Mouse (Mus musculus) G1E (cell line): ENCODE data around the gene Igf1. TPM values are rescaled to one million over a fixed set of nuclear protein-coding genes. Genes with fewer than 3 reads are reported as not detected.

Experiments used
- ATAC-seq: 2 replicates; pipeline ENCODE4 v1.8.0; 2016; ENCODE audit warnings: mild to moderate bottlenecking; ENCODE audit not compliant: insufficient number of reproducible peaks, poor library complexity, low FRiP score, severe bottlenecking; ENCODE audit errors: extremely low read depth
- DNase-seq: peaks from one replicate; pipeline ENCODE4 v3.0.0; 2012; ENCODE audit warnings: low spot score
- H3K27me3 ChIP-seq: 2 replicates; pipeline ENCODE4 v1.6.1; 2012; ENCODE audit warnings: mild to moderate bottlenecking, low read length, inconsistent platforms; ENCODE audit not compliant: insufficient read depth
- H3K36me3 ChIP-seq: replicated peaks from 2 replicates; pipeline ENCODE3; 2012; ENCODE audit warnings: mild to moderate bottlenecking, inconsistent platforms
- H3K4me1 ChIP-seq: 2 replicates; pipeline ENCODE4 v1.6.1; 2012; ENCODE audit warnings: low read depth, low read length, inconsistent platforms, mixed read lengths; ENCODE audit not compliant: insufficient read depth
- H3K4me3 ChIP-seq: 2 replicates; pipeline ENCODE4 v1.5.1; 2012; ENCODE audit warnings: low read depth, mild to moderate bottlenecking, inconsistent platforms, low read length, moderate library complexity, mixed read lengths
- H3K9me3 ChIP-seq: replicated peaks from 2 replicates; pipeline ENCODE4 v1.6.1; 2012; ENCODE audit warnings: inconsistent platforms
- CTCF ChIP-seq: IDR thresholded peaks from 2 replicates; pipeline ENCODE4 v1.5.1; 2012; ENCODE audit warnings: low read depth, low read length, inconsistent platforms, mixed read lengths
- GATA1 ChIP-seq: IDR thresholded peaks from 2 replicates; pipeline ENCODE4 v1.6.1; 2012; ENCODE audit warnings: borderline replicate concordance, low read length, inconsistent platforms, mixed read lengths
- GATA2 ChIP-seq: IDR thresholded peaks from 2 replicates; pipeline ENCODE4 v1.6.1; 2012; ENCODE audit warnings: low read depth, low read length, inconsistent platforms, borderline replicate concordance
- POLR2AphosphoS5 ChIP-seq: IDR thresholded peaks from 2 replicates; pipeline ENCODE4 v1.6.1; 2012; ENCODE audit warnings: low read depth, low read length, inconsistent platforms; ENCODE audit not compliant: insufficient replicate concordance
- TAL1 ChIP-seq: conservative IDR thresholded peaks from 2 replicates; pipeline ENCODE4 v1.6.1; 2012; ENCODE audit warnings: low read depth, low read length, inconsistent platforms, mixed read lengths
- polyA plus RNA-seq: library from polyadenylated mRNA; stranded (reverse); fragments of >175 nt; gene quantifications from 2 replicates; pipeline ENCODE4 v1.2.3, GENCODE M21; 2012
- total RNA-seq, 2 experiments: library from RNA; stranded (forward) in 1 of 2; stranded (reverse) in 1 of 2; fragments of 200-1000 nt in 1 of 2; fragments of >200 nt in 1 of 2; fragmentation: Nextera tagmentation in 1 of 2; gene quantifications; 2 replicates each; pipeline ENCODE4 v1.2.3; 2014 to 2017

Gene Igf1
- total and polyA plus RNA-seq, 3 experiments, result 0.01 to 0.27 TPM; not detected in 1

GRCm38 (mm10) chr10:87830012-87830411 is 28.1 kb upstream of the Igf1 start:
- Histone ChIP-seq H3K4me3 (no peak overlapping the region), H3K36me3 (no peaks in the 10 kb centered on the region), H3K4me1 (no peaks in the 10 kb centered on the region), H3K9me3 (peaks cover 6% of the 10 kb centered on the region), H3K27me3 (no peaks in the 10 kb centered on the region)
- TF ChIP-seq CTCF (no peak), GATA2 (no peak), POLR2AphosphoS5 (no peak), GATA1 (no peak), TAL1 (no peak)
- DNase-seq, result no peak
- ATAC-seq, result no peak

DNA sequence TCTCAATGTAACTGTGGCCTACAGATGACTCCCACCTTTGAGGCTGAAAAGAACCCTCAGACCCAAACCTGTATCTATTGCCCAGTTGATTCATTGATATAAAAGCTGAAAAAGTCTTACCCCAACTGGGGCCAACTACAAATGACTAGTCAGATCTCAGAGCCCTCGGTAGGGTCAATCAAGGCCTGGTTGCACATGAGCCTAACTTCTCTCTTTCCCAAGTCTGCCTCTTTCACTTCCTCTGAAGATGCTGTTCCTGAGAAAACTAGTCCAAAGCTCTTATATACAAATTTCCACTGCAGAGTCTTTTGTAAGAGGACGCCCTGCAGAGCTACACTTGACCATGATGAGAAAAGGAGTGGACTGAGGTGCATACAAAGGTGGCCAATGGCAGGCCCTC is 27.4 kb upstream of the Igf1 start:
- ATAC-seq, result no peak
- Histone ChIP-seq H3K4me1 (no peaks in the 10 kb centered on the region), H3K27me3 (no peaks in the 10 kb centered on the region), H3K9me3 (peaks cover 6% of the 10 kb centered on the region), H3K4me3 (no peak overlapping the region), H3K36me3 (no peaks in the 10 kb centered on the region)
- DNase-seq, result no peak
- TF ChIP-seq GATA2 (no peak), POLR2AphosphoS5 (no peak), CTCF (no peak)

- DNase-seq (no peak), ATAC-seq (no peak)
- no peaks in the 10 kb centered on the region for H3K36me3 ChIP-seq
- peaks cover 5% of the 10 kb centered on the region for H3K9me3 ChIP-seq
- TF ChIP-seq POLR2AphosphoS5 (no peak), CTCF (no peak), GATA1 (no peak), GATA2 (no peak), TAL1 (no peak)
- H3K27me3 ChIP-seq, result no peaks in the 10 kb centered on the region
- H3K4me3 ChIP-seq, result no peak overlapping the region
- H3K4me1 ChIP-seq, result no peaks in the 10 kb centered on the region
Observed at GRCm38 (mm10) chr10:87832101-87832500, 26.0 kb upstream of the Igf1 start.

DNA sequence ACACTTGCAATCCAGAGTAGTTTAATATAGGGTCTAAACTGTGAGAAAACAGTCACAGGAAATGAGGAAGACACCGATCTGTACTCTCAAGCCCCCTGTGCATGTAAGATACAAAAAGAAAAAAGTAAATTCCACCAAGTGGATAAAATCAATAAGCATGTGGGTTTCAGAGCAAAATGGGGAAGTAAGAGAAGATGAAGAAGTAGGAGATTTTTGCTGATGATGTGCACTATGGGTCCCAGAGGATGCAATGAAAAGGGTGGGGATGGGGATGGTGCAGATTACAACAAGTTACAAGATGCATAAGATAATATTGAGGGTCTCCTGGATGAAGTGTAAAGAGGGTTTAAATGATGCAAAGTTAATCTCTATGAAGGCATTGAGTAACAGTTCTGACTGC is 18.6 kb upstream of the Igf1 start:
- Histone ChIP-seq H3K27me3 (no peaks in the 10 kb centered on the region), H3K36me3 (no peaks in the 10 kb centered on the region), H3K4me1 (no peaks in the 10 kb centered on the region), H3K9me3 (peaks cover 4% of the 10 kb centered on the region; the same call in 1 of the 2 replicates), H3K4me3 (no peak overlapping the region)
- ATAC-seq (no peak), DNase-seq (no peak)
- no peak for TF ChIP-seq GATA2

DNA sequence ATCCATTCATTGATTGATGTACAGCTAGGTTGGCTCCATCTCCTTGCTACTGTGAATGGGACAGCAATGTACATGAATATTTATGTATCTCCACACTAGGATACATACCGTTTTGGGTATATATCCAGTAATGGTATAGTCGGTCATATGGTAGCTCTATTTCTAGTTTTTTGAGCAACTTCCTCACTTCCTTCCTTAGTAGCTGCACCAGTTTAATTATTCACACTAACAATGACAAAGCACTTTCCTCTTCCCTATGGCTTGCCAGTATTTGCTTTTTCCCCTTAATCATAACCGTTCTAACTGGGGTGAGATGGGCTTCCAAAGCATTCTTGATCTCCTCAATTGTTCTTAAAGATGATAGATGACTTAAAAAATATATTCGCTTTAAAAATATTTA is 15.6 kb upstream of the Igf1 start:
- ATAC-seq (no peak), DNase-seq (no peak)
- TF ChIP-seq GATA2, result no peak
- TF ChIP-seq POLR2AphosphoS5, result no peak
- TF ChIP-seq GATA1, result no peak
- no peaks in the 10 kb centered on the region for H3K4me1 ChIP-seq
- H3K27me3 ChIP-seq, result no peaks in the 10 kb centered on the region
- H3K36me3 ChIP-seq, result no peaks in the 10 kb centered on the region
- no peak overlapping the region for H3K4me3 ChIP-seq
- peaks cover 9% of the 10 kb centered on the region; the same call in 1 of the 2 replicates for H3K9me3 ChIP-seq

- H3K4me1 ChIP-seq, result no peaks in the 10 kb centered on the region
- H3K27me3 ChIP-seq, result no peaks in the 10 kb centered on the region
- ATAC-seq, result no peak
- DNase-seq, result no peak
- H3K36me3 ChIP-seq, result no peaks in the 10 kb centered on the region
- H3K9me3 ChIP-seq, result peaks cover 7% of the 10 kb centered on the region; the same call in 1 of the 2 replicates
- no peak overlapping the region for H3K4me3 ChIP-seq
- TF ChIP-seq POLR2AphosphoS5 (no peak), GATA1 (no peak), GATA2 (no peak), TAL1 (no peak), CTCF (no peak)
Observed at GRCm38 (mm10) chr10:87844917-87845552, 13.0 kb upstream of the Igf1 start.

- Histone ChIP-seq H3K4me3 (no peak overlapping the region), H3K4me1 (no peaks in the 10 kb centered on the region), H3K27me3 (no peaks in the 10 kb centered on the region), H3K36me3 (no peaks in the 10 kb centered on the region), H3K9me3 (peaks cover 7% of the 10 kb centered on the region; the same call in 1 of the 2 replicates)
- no peak for DNase-seq
- no peak for TF ChIP-seq TAL1
- no peak for TF ChIP-seq GATA1
- no peak for TF ChIP-seq CTCF
- no peak for TF ChIP-seq GATA2
- TF ChIP-seq POLR2AphosphoS5, result no peak
- no peak for ATAC-seq
Observed at GRCm38 (mm10) chr10:87847882-87848281, 10.2 kb upstream of the Igf1 start.
